Mouse (Mus musculus): ENCODE measurements around the gene Il6st. TPM values are rescaled to one million over a fixed set of nuclear protein-coding genes. Genes with fewer than 3 reads are reported as not detected.
A peak's percentile ranks its signal among the peaks of the same experiment; 100 is the strongest.

The Il6st gene
- polyA plus RNA-seq, 1 experiment: 33.6 TPM

DNA sequence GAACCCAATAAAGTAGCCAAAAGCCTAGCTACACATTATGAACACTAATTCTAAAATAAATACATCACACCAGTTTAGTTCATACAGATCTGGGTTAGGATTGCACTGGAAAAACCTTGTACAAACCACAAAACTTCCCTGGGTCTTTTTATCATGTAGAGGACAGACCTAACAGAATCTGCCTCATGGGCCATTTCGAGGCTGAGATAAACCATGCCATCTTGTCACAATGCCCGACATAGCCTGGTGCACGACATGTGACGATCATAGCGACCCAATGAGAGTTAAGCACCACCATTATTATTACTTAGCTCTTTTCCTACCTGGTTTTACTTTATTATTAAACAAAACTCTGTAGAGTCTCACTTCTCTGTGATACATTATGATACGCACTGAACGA lies 73.2 kb downstream of the Il6st start:
- Histone ChIP-seq H3K36me3 (ENCODE audit: control insufficient read depth, insufficient read depth, low read length) (no peaks in the 10 kb centered on the region), H3K27me3 (replicated peaks; ENCODE audit: control insufficient read depth, insufficient read depth, low read length) (no peaks in the 10 kb centered on the region), H3K4me1 (ENCODE audit: control insufficient read depth, insufficient read depth, low read length) (no peaks in the 10 kb centered on the region), H3K27ac (ENCODE audit: insufficient read depth, low read depth, low read length) (no peak overlapping the region), H3K4me3 (ENCODE audit: insufficient read depth, low read depth, low read length) (no peak overlapping the region)
- WGBS: 95% methylated on average over 7 of the region's 7 CpGs
- no peak for TF ChIP-seq POLR2A (IDR thresholded peaks at IDR 0.05; ENCODE audit: low read depth, low read length)
- TF ChIP-seq CTCF (conservative IDR thresholded peaks at IDR 0.05; ENCODE audit: insufficient read depth, insufficient read length, low read depth, low read length): no peak
- DNase-seq: no peak

DNA sequence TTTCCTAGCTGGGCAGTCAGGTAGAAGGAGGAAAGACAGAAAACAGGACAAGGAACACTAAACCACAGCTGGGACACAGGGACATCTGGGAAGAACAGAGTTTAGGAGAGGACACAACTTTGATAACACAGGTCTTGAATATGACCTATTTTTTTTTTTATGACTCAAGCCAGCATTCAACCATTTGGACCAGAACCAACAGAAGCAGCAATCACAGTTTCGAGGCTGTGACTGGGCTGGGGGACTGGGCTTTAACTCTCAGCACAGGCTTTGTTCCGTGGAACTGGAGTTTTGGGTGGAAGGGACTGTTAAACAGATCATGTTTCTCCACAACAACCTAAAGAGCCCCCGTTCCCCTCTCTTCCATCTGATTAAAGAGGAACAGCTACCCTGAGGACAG lies 76.7 kb downstream of the Il6st start:
- WGBS: 34% methylated on average over 3 of the region's 3 CpGs
- Histone ChIP-seq H3K27ac (ENCODE audit: insufficient read depth, low read depth, low read length) (no peak overlapping the region), H3K36me3 (ENCODE audit: control insufficient read depth, insufficient read depth, low read length) (no peaks in the 10 kb centered on the region), H3K4me1 (ENCODE audit: control insufficient read depth, insufficient read depth, low read length) (no peaks in the 10 kb centered on the region), H3K4me3 (ENCODE audit: insufficient read depth, low read depth, low read length) (no peak overlapping the region), H3K27me3 (replicated peaks; ENCODE audit: control insufficient read depth, insufficient read depth, low read length) (no peaks in the 10 kb centered on the region)
- DNase-seq: no peak
- TF ChIP-seq CTCF (conservative IDR thresholded peaks at IDR 0.05; ENCODE audit: insufficient read depth, insufficient read length, low read depth, low read length) (no peak), POLR2A (IDR thresholded peaks at IDR 0.05; ENCODE audit: low read depth, low read length) (no peak)

DNA sequence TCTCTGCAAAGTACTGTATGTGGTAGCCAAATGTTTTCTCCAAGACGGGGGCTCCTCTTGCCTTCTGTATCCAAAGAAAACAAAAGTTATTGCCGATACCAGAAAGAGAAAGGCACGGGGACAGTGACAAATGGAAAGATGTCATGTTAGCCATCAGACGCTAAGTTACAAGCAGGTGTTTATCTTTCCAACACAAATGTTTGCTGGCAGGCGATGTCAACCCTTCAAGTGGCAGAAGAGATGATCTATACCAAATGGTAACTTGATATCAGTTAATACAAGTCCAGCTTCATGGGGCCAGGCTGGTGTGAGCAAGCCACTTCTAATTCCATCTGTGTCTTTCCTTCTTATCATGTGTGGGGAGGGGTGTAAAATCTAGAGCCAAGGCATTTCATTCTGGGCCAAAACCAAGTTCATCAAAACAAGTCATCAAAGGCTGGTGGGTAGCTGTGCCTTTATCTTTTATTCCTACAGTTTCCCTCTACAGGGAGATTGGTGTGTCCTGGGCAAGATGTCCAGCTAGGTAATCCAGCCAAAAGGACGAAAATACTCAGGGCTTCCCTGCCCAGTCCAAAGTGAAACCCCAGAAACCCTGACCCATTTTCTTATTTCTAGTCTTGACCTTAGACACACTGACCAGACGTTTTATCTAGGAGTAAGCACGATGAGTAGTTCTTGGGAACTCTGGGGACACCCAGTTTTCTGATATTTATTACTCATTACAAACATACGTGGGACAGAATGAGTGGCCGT lies 77.5 kb downstream of the Il6st start:
- no peak for DNase-seq
- TF ChIP-seq CTCF (conservative IDR thresholded peaks at IDR 0.05; ENCODE audit: insufficient read depth, insufficient read length, low read depth, low read length): no peak
- no peak for TF ChIP-seq POLR2A (IDR thresholded peaks at IDR 0.05; ENCODE audit: low read depth, low read length)
- 53% methylated on average over 10 of the region's 10 CpGs for WGBS
- H3K4me1 ChIP-seq (ENCODE audit: control insufficient read depth, insufficient read depth, low read length): no peaks in the 10 kb centered on the region
- H3K36me3 ChIP-seq (ENCODE audit: control insufficient read depth, insufficient read depth, low read length): no peaks in the 10 kb centered on the region
- H3K27me3 ChIP-seq (replicated peaks; ENCODE audit: control insufficient read depth, insufficient read depth, low read length): no peaks in the 10 kb centered on the region
- no peak overlapping the region for H3K27ac ChIP-seq (ENCODE audit: insufficient read depth, low read depth, low read length)
- H3K4me3 ChIP-seq (ENCODE audit: insufficient read depth, low read depth, low read length): no peak overlapping the region

DNA sequence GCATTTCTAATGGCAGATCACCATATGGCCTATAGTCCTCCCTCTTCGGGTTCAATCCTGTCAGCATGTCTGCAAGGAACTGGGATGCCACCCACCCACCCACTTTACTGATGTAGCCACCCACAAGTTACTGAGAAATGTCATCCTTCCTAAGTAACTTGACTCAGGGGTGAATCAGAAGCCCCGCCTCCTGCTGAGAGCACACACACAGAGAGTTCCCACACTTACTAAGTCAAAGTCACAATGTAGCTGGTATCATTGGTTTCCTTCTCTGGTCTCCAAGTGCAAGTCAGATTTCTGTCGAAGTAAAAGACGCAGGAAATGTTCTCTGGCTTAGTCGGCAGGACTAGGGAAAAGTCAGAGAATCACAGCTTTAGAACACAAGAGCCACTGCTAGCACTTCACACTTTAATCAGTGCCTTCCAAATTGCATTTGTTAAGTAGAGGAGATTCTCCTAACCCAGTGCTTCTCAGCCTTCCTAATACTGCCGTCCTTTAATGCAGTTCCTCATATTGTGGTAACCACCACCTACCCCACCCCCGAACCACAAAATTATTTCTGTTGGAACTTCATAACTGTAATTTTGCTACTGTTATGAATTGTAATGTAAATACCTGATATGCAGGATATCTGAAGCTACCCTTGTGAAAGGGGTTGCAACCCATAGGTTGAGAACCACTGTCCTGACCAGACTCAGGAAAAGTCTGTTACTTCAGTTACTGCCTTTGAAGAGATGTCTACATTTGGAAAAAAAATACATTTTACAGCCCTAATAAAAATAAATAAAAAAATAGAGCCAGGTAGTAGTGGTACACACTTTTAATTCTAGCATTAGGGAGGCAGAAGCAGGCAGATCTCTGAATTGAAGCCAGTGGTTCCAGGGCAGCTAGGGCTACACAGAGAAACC lies 88.0 kb downstream of the Il6st start:
- Histone ChIP-seq H3K4me3 (ENCODE audit: insufficient read depth, low read depth, low read length) (no peak overlapping the region), H3K27me3 (replicated peaks; ENCODE audit: control insufficient read depth, insufficient read depth, low read length) (no peaks in the 10 kb centered on the region), H3K4me1 (ENCODE audit: control insufficient read depth, insufficient read depth, low read length) (no peaks in the 10 kb centered on the region), H3K27ac (ENCODE audit: insufficient read depth, low read depth, low read length) (no peak overlapping the region), H3K36me3 (ENCODE audit: control insufficient read depth, insufficient read depth, low read length) (no peaks in the 10 kb centered on the region)
- WGBS: 82% methylated on average over 7 of the region's 7 CpGs
- no peak for DNase-seq
- no peak for TF ChIP-seq CTCF (conservative IDR thresholded peaks at IDR 0.05; ENCODE audit: insufficient read depth, insufficient read length, low read depth, low read length)
- TF ChIP-seq POLR2A (IDR thresholded peaks at IDR 0.05; ENCODE audit: low read depth, low read length): no peak

DNA sequence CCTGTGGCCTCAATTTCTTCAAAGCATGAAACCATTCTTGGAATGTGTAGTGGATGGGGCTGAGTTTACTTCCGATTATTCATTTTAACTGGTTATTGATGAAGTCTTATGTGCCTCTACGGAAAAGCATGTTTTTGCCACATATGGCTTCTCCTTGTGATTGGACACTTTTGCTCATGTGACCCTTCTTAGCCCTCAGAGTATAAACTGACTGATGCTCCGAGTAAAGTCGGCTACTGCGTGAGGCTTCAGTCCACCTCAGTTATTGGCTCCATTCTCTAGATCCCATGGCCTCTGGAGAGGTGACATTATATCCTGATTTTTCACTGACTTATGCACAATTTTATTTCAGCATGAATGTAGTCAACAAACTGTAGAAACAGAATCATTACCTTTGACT lies 89.4 kb downstream of the Il6st start:
- 90% methylated on average over 5 of the region's 5 CpGs for WGBS
- Histone ChIP-seq H3K4me1 (ENCODE audit: control insufficient read depth, insufficient read depth, low read length) (no peaks in the 10 kb centered on the region), H3K27ac (ENCODE audit: insufficient read depth, low read depth, low read length) (no peak overlapping the region)

DNA sequence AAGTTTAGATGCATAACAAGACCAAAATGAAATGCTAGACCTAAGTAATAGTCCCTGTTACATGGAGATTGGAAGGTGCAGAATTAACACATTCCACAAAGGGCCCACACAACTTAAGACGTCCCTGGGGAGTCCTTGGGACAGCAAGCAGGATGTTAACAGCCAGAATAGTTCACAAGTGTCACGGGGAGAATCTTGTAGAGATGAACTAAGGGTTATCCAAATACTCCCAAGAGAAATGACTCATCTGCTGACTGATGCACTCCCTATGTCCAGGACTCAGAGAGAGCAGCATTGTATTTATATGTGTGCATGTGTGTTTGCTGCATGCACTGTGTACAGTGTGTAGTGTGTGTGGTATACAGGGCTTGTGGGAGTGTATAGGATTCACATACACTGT lies 92.6 kb downstream of the Il6st start:
- TF ChIP-seq POLR2A (IDR thresholded peaks at IDR 0.05; ENCODE audit: low read depth, low read length) (no peak), CTCF (conservative IDR thresholded peaks at IDR 0.05; ENCODE audit: insufficient read depth, insufficient read length, low read depth, low read length) (no peak)
- peak; percentile 63 for DNase-seq
- no peak overlapping the region for H3K4me3 ChIP-seq (ENCODE audit: insufficient read depth, low read depth, low read length)
- H3K4me1 ChIP-seq (ENCODE audit: control insufficient read depth, insufficient read depth, low read length): no peaks in the 10 kb centered on the region
- H3K27ac ChIP-seq (ENCODE audit: insufficient read depth, low read depth, low read length): no peak overlapping the region
- no peaks in the 10 kb centered on the region for H3K36me3 ChIP-seq (ENCODE audit: control insufficient read depth, insufficient read depth, low read length)
- no peaks in the 10 kb centered on the region for H3K27me3 ChIP-seq (replicated peaks; ENCODE audit: control insufficient read depth, insufficient read depth, low read length)
- 14% methylated on average over 2 of the region's 2 CpGs for WGBS

More for the DNA sequence above, 89.4 kb downstream of the Il6st start:
- H3K4me3 ChIP-seq (ENCODE audit: insufficient read depth, low read depth, low read length): no peak overlapping the region
- H3K27me3 ChIP-seq (replicated peaks; ENCODE audit: control insufficient read depth, insufficient read depth, low read length): no peaks in the 10 kb centered on the region
- TF ChIP-seq CTCF (conservative IDR thresholded peaks at IDR 0.05; ENCODE audit: insufficient read depth, insufficient read length, low read depth, low read length): no peak
- no peak for TF ChIP-seq POLR2A (IDR thresholded peaks at IDR 0.05; ENCODE audit: low read depth, low read length)
- DNase-seq: no peak
- H3K36me3 ChIP-seq (ENCODE audit: control insufficient read depth, insufficient read depth, low read length): no peaks in the 10 kb centered on the region

Other genes starting within 250 kb of the Il6st start
- gene Ankrd55, start 175.6 kb upstream of the Il6st start, polyA plus RNA-seq (2012; rRNA removed): 0.08 TPM in 2 replicates
- 0.24 and 0.33 TPM in 2 replicates for gene Il31ra, start 130.3 kb downstream of the Il6st start, polyA plus RNA-seq (2012; rRNA removed)
- gene Ddx4, start 188.4 kb downstream of the Il6st start, polyA plus RNA-seq (2012; rRNA removed): 0.05 TPM in 2 replicates
- 7.1 and 8.2 TPM in 2 replicates for gene Slc38a9, start 196.7 kb downstream of the Il6st start, polyA plus RNA-seq (2012; rRNA removed)